Mouse (Mus musculus) heart, embryonic 12.5 days (tissue): Measurements from ENCODE around the gene Olfr1033. TPM values are rescaled to one million over a fixed set of nuclear protein-coding genes. Genes with fewer than 3 reads are reported as not detected.
A peak's percentile ranks its signal among the peaks of the same experiment; 100 is the strongest.
"Not testable (repeated sequence)": the region's sequence is repeated elsewhere in the genome, so short reads cannot be mapped to it uniquely, and the experiment has no call there.

Experiments used
- ATAC-seq: fragments of 200-750 bp; cut with Nextera tagmentation; 2 replicates; pipeline ENCODE4 v1.8.0; 2017; ENCODE audit warnings: moderate TSS enrichment, moderate library complexity; ENCODE audit not compliant: insufficient number of reproducible peaks, low FRiP score
- H3K27ac ChIP-seq: fragments of 300-500 bp; sonication (generic); 2 replicates; pipeline ENCODE4 v1.5.1; 2016; ENCODE audit warnings: mild to moderate bottlenecking, moderate library complexity; ENCODE audit not compliant: poor library complexity, severe bottlenecking
- H3K27me3 ChIP-seq: fragments of 300-500 bp; sonication (generic); replicated peaks from 2 replicates; pipeline ENCODE4 v1.6.1; 2016; ENCODE audit warnings: mild to moderate bottlenecking, moderate library complexity
- H3K36me3 ChIP-seq: fragments of 300-500 bp; sonication (generic); 2 replicates; pipeline ENCODE4 v1.6.1; 2016; ENCODE audit warnings: mild to moderate bottlenecking, moderate library complexity
- H3K4me1 ChIP-seq: fragments of 300-500 bp; sonication (generic); replicated peaks from 2 replicates; pipeline ENCODE4 v1.6.1; 2016; ENCODE audit warnings: mild to moderate bottlenecking
- H3K4me2 ChIP-seq: fragments of 300-500 bp; sonication (generic); 2 replicates; pipeline ENCODE4 v1.6.1; 2016; ENCODE audit warnings: mild to moderate bottlenecking, moderate library complexity
- H3K4me3 ChIP-seq: fragments of 300-500 bp; sonication (generic); 2 replicates; pipeline ENCODE4 v1.5.1; 2016; ENCODE audit warnings: mild to moderate bottlenecking
- H3K9ac ChIP-seq: fragments of 300-500 bp; sonication (generic); 2 replicates; pipeline ENCODE4 v1.6.1; 2016; ENCODE audit warnings: mild to moderate bottlenecking, moderate library complexity
- H3K9me3 ChIP-seq: fragments of 300-500 bp; sonication (generic); replicated peaks from 2 replicates; pipeline ENCODE4 v1.6.1; 2016; ENCODE audit warnings: mild to moderate bottlenecking, moderate library complexity
- WGBS: fragments of 180-500 bp; shearing (Covaris S2); methylation state at CpG from one replicate; pipeline ENCODE4 v1.1.7; 2016; 5-methylcytosine and 5-hydroxymethylcytosine counted together
- polyA plus RNA-seq: library from polyadenylated mRNA; unstranded; fragments of >200 nt; fragmentation: Nextera tagmentation; extraction: Ambion mirVana; gene quantifications from 2 replicates; pipeline ENCODE4 v1.2.1, GENCODE M21; 2016

Olfr1033 gene
- polyA plus RNA-seq: 1.3 and 1.4 TPM in 2 replicates

DNA sequence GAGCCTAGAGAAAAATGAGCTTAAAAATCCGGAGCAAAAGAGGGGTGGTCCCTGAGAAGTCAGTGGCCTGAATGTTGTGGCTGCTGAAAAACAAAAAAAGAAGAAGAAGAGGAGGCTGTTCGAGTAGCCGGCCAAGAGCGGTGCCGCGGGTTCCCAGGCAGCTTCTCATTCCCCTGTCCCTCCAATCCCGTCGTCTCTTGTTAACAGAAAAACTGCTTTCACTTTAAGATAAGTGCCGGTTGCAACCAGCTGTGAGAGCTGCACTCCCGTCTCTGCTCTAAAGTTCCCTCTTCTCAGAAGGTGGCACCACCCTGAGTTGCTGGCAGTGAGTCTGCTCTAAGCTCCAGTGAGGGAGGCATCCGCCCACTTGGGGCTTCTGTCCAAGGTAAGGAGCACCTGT is at the start of gene Olfr1033:
Olfr1033 (plus strand) TSS at position 228 of the 400 bp plus-strand sequence.
- not testable (repeated sequence) for H3K9me3 ChIP-seq, H3K4me1 ChIP-seq, H3K27me3 ChIP-seq, ATAC-seq, H3K36me3 ChIP-seq, H3K9ac ChIP-seq
- Histone ChIP-seq H3K4me2 (peak within 1 kb of the TSS; percentile 64), H3K27ac (peak within 1 kb of the TSS; percentile 47; the same call in 1 of the 2 replicates), H3K4me3 (peak within 1 kb of the TSS; percentile 47)
- WGBS: 2% methylated on average over 11 of the region's 11 CpGs

DNA sequence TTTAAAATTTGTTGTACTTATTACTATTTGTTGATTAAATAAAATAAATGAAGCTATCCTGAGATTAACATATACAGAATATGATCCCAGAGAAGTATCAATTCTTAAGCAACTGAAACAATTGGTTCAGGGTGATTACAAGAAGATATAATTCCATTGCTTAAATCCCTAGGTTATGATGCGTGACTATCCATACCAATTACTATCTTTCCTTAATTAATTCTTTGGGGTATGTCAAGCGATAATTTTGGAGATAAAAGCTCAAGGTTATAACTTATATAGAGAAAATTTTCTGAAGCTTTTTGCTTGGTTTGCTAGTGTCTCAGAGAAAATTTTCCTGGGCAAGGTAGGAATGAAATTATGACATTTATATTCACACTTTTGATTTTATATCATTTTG is 46.8 kb upstream of the Olfr1033 start, which contains the start of gene Olfr1029:
Olfr1029 (plus strand) TSS at position 301 of the 400 bp plus-strand sequence.
- no peaks in the 10 kb centered on the region for H3K9me3 ChIP-seq
- no peak within 1 kb of the TSS for H3K9ac ChIP-seq
- no peak within 1 kb of the TSS for H3K27ac ChIP-seq
- H3K4me1 ChIP-seq: no peaks in the 10 kb centered on the region
- H3K27me3 ChIP-seq: no peaks in the 10 kb centered on the region
- no peaks in the 10 kb centered on the region for H3K36me3 ChIP-seq
- WGBS: 70% methylated on average over 2 of the region's 2 CpGs
- H3K4me3 ChIP-seq: no peak within 1 kb of the TSS
- no peak for ATAC-seq
- H3K4me2 ChIP-seq: no peak within 1 kb of the TSS

DNA sequence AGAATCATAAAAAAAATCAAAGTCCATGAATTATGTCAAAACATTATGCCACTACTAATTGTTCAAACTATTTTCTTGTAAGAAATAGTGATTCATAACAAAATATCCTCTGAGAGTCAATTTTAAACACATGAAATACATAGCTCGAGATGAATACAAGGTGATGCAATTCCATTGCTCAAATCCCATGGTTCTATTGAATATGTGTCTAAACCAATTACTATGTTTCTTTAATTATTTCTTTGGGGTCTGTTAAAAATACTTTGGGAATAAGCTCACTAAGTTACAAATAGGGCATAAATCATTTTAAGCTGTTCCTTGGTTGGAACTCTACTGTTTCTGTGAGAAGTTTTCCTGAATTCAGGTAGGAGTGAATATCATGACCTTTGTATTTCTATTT is 41.5 kb upstream of the Olfr1033 start, which contains the start of gene Olfr1030:
Olfr1030 (plus strand) TSS at position 301 of the 400 bp plus-strand sequence.
- Histone ChIP-seq H3K4me1 (no peaks in the 10 kb centered on the region), H3K9me3 (no peaks in the 10 kb centered on the region), H3K4me3 (no peak within 1 kb of the TSS), H3K4me2 (no peak within 1 kb of the TSS), H3K27ac (no peak within 1 kb of the TSS), H3K36me3 (no peaks in the 10 kb centered on the region), H3K9ac (no peak within 1 kb of the TSS), H3K27me3 (no peaks in the 10 kb centered on the region)
- WGBS: 66% methylated on average over 1 of the region's 1 CpGs
- ATAC-seq: no peak

DNA sequence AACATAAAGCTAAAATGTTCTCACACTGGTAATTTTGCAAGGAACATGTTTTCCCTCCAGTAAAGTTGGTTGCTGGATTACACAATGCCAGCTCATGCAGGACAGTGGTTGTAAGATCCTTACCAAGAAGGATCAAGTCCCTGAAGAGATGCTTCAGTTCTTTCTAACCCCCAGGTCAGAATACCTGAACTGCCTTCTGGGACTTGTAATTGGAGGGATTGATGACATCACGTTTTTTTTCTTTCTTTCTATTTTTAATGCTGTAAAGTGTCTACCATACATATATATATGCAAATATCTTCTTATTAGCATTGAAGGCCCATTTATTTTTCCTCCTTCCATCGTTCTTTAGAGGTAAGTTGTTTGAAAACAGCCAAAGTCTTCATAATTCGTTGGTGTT is 30.4 kb upstream of the Olfr1033 start, which contains the start of gene Olfr1031:
Olfr1031 (plus strand) TSS at position 301 of the 400 bp plus-strand sequence.
- Histone ChIP-seq H3K4me3 (no peak within 1 kb of the TSS), H3K27ac (no peak within 1 kb of the TSS), H3K36me3 (no peaks in the 10 kb centered on the region), H3K27me3 (no peaks in the 10 kb centered on the region), H3K4me1 (no peaks in the 10 kb centered on the region), H3K4me2 (no peak within 1 kb of the TSS), H3K9me3 (no peaks in the 10 kb centered on the region), H3K9ac (no peak within 1 kb of the TSS)
- WGBS: 46% methylated on average over 3 of the region's 3 CpGs
- ATAC-seq: no peak

DNA sequence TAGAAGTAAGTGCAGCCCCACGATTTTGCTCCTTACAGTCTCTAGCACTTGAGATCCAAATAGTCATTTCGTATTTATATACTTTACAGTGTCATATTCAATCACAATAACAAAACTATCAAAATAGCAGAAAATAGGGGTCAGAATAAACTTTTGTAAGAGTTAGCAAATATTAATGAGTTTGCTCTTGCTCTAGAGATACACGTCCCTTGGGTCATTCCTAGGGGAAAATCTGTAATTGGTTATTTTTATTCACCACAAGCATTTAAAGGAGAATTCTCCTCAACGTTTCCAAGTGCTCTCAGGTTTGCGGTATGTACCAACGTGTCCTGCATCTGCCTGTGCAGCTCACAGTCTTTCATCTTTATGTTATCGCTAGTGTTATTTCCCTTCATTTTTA is 15.2 kb upstream of the Olfr1033 start, which contains the start of gene Olfr1032:
Olfr1032 (plus strand) TSS at position 301 of the 400 bp plus-strand sequence.
- WGBS: 79% methylated on average over 7 of the region's 7 CpGs
- H3K9ac ChIP-seq: no peak within 1 kb of the TSS

DNA sequence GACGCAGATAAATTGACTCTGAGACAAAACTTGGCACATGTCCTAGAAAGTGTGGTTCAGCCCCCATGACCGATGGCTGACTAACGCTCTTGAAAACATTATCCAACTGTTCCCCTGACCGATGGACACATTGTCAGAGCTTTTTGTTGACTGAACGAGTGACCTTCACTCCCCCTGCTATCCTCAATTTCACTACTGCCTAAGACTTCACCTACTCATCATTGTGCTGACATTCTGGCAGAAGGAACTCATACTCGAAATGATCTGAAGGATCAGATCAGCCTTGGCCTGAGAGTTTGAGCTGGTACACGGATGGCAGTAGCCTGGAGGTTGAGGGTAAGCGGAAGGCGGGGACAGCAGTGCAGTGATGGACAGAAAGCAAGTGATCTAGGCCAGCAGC is 1.1 kb downstream of the Olfr1033 start:
- H3K27me3 ChIP-seq, H3K4me3 ChIP-seq, H3K4me2 ChIP-seq, H3K36me3 ChIP-seq, ATAC-seq, H3K9me3 ChIP-seq, H3K27ac ChIP-seq, H3K4me1 ChIP-seq, H3K9ac ChIP-seq: not testable (repeated sequence)
- 38% methylated on average over 7 of the region's 9 CpGs for WGBS

More for the DNA sequence above, 15.2 kb upstream of the Olfr1033 start, which contains the start of gene Olfr1032:
- Histone ChIP-seq H3K27me3 (no peaks in the 10 kb centered on the region), H3K4me3 (no peak within 1 kb of the TSS), H3K9me3 (no peaks in the 10 kb centered on the region), H3K27ac (no peak within 1 kb of the TSS), H3K4me2 (no peak within 1 kb of the TSS), H3K36me3 (no peaks in the 10 kb centered on the region), H3K4me1 (no peaks in the 10 kb centered on the region)
- no peak for ATAC-seq

DNA sequence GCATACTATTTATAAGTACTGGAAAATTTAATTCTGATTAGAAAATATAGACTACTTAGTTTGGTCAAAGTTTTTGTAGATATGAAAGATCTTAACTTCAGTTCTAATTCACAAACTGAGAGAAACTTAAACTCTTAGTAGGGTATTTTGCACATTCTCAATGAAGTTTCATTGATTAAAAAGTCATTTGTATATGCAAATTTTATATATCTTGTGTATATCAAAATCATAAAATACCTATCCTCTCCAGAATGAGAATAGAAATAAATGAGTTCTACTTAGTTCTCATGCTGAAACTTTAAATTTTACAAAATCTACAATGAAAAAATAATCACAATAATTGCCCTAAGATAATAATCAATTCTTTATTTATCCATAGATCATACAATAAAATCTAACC is 25.1 kb downstream of the Olfr1033 start, which contains the start of gene Olfr1034:
Olfr1034 (plus strand) TSS at position 301 of the 400 bp plus-strand sequence.
- Histone ChIP-seq H3K9me3 (no peaks in the 10 kb centered on the region), H3K4me2 (no peak within 1 kb of the TSS), H3K36me3 (no peaks in the 10 kb centered on the region), H3K9ac (no peak within 1 kb of the TSS), H3K4me3 (no peak within 1 kb of the TSS), H3K4me1 (no peaks in the 10 kb centered on the region), H3K27ac (no peak within 1 kb of the TSS), H3K27me3 (no peaks in the 10 kb centered on the region)
- no peak for ATAC-seq

DNA sequence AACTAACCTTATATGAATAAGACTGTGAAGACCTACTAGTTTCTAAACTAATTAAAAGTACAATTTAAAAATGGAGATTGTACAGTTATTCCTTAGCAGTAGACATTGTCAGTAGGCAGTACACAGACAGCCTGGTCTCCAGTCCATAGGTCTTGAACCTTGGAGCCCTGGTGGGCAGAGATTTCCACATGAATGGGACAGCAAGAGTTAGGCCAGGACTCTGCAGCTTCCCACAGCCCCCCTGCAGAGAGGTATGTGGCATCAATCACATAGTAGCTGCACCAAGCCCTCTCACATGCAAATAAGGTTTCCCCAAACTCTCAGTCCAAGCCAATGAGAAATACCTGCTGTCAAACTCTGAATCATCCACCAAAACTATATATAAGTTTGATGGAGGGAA is 30.3 kb downstream of the Olfr1033 start:
- H3K27ac ChIP-seq, H3K27me3 ChIP-seq, H3K9me3 ChIP-seq, H3K4me2 ChIP-seq, H3K4me3 ChIP-seq, ATAC-seq, H3K4me1 ChIP-seq, H3K36me3 ChIP-seq, H3K9ac ChIP-seq: not testable (repeated sequence)

DNA sequence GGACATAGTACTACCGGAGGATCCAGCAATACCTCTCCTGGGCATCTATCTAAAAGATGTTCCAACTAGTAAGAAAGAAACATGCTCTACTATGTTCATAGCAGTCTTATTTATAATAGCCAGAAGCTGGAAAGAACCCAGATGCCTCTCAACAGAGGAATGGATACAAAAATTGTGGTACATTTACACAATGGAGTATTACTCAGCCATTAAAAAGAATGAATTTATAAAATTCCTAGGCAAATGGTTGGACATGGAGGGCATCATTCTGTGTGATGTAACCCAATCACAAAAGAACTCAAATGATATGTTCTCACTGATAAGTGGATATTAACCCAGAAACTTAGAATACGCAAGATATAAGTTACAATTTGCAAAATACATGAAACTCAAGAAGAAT is 43.3 kb downstream of the Olfr1033 start:
- not testable (repeated sequence) for H3K36me3 ChIP-seq, H3K27ac ChIP-seq, H3K9me3 ChIP-seq, ATAC-seq, H3K4me3 ChIP-seq, H3K27me3 ChIP-seq, H3K9ac ChIP-seq, H3K4me1 ChIP-seq, H3K4me2 ChIP-seq
- 90% methylated on average over 2 of the region's 2 CpGs for WGBS

DNA sequence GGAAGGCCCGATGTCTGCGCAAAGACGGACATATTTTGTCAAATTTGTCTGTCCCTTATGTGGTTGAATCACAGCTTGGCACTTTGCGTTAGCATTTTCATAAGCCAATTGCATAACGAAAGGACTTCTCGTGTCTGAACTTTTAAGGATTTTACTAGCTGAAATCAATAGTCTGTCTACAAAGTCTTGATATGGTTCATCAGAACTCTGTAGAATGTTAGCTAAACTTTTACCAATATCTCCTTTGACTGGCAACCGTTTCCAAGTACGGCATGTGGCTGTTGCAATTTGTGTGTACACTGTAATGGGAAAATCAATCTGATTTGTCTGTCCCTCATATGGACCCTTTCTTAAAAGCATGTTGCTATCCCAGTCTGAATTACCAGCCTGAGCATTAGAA is 49.8 kb downstream of the Olfr1033 start:
- Histone ChIP-seq H3K4me1 (no peaks in the 10 kb centered on the region), H3K9ac (no peak overlapping the region), H3K4me3 (no peak overlapping the region), H3K27ac (no peak overlapping the region), H3K36me3 (no peaks in the 10 kb centered on the region), H3K27me3 (no peaks in the 10 kb centered on the region), H3K4me2 (no peak overlapping the region), H3K9me3 (peaks cover 3% of the 10 kb centered on the region)
- WGBS: 87% methylated on average over 8 of the region's 8 CpGs
- no peak for ATAC-seq

DNA sequence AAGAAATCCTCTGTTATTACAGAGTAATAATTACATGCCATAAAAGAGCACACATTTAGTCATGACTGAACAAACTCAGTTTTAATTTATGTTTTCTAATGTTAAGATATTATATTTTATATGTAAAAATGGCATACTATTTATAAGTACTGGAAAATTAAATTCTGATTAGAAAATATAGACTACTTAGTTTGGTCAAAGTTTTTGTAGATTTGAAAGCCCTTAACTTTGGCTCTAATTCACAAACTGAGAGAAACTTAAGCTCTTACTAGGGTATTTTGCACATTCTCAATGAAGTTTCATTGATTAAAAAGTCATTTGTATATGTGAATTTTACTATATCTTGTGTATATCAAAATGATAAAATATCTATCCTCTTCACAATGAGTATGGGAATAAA is 53.3 kb downstream of the Olfr1033 start, which contains the start of gene Olfr1036:
Olfr1036 (plus strand) TSS at position 301 of the 400 bp plus-strand sequence.
- not testable (repeated sequence) for H3K4me3 ChIP-seq, H3K27ac ChIP-seq, ATAC-seq, H3K9me3 ChIP-seq, H3K4me2 ChIP-seq, H3K4me1 ChIP-seq, H3K9ac ChIP-seq, H3K27me3 ChIP-seq, H3K36me3 ChIP-seq

DNA sequence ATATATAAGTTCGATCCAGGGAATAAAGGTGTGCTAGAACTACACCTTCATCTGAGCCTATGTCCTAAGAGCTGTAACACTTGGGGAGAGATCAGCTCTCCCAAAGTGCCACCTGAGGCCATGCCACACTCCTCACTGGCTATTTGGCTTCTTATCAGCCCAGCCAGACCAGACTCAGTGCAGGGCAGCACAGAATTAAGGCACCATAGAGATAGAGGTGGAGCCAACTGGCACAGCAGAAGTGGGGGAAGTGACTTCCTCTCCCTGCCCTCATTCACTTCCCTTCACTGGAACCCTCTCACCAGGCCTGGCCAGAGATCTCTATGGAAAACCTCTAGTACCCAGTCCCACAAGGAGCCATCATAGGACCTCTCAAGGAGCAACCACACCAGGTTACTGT is 60.0 kb downstream of the Olfr1033 start:
- H3K4me1 ChIP-seq, H3K4me2 ChIP-seq, ATAC-seq, H3K27me3 ChIP-seq, H3K9ac ChIP-seq, H3K4me3 ChIP-seq, H3K36me3 ChIP-seq, H3K27ac ChIP-seq, H3K9me3 ChIP-seq: not testable (repeated sequence)
- WGBS: 75% methylated on average over 1 of the region's 1 CpGs
